Mouse (Mus musculus) stomach, embryonic 15.5 days (tissue): ENCODE data around the gene Aox3. TPM values are rescaled to one million over a fixed set of nuclear protein-coding genes. Genes with fewer than 3 reads are reported as not detected.

ENCODE experiments used
- ATAC-seq: fragments of 200-750 bp; cut with Nextera tagmentation; 2 replicates; pipeline ENCODE4 v1.8.0; 2017; ENCODE audit warnings: low read depth, moderate number of reproducible peaks, moderate TSS enrichment; ENCODE audit not compliant: insufficient read depth, low FRiP score
- H3K27ac ChIP-seq: fragments of 300-500 bp; sonication (generic); 2 replicates; pipeline ENCODE4 v1.5.1; 2015; ENCODE audit warnings: mild to moderate bottlenecking, inconsistent platforms
- H3K27me3 ChIP-seq: fragments of 300-500 bp; sonication (generic); replicated peaks from 2 replicates; pipeline ENCODE4 v1.6.1; 2015; ENCODE audit warnings: inconsistent platforms
- H3K36me3 ChIP-seq: fragments of 300-500 bp; sonication (generic); 2 replicates; pipeline ENCODE4 v1.6.1; 2015; ENCODE audit warnings: inconsistent platforms
- H3K4me1 ChIP-seq: fragments of 300-500 bp; sonication (generic); 2 replicates; pipeline ENCODE4 v1.6.1; 2015; ENCODE audit warnings: inconsistent platforms
- H3K4me2 ChIP-seq: fragments of 300-500 bp; sonication (generic); 2 replicates; pipeline ENCODE4 v1.6.1; 2015; ENCODE audit warnings: mild to moderate bottlenecking, inconsistent platforms
- H3K4me3 ChIP-seq: fragments of 300-500 bp; sonication (generic); replicated peaks from 2 replicates; pipeline ENCODE4 v1.5.1; 2015; ENCODE audit warnings: inconsistent platforms
- H3K9ac ChIP-seq: fragments of 300-500 bp; sonication (generic); 2 replicates; pipeline ENCODE4 v1.6.1; 2015; ENCODE audit warnings: inconsistent platforms
- H3K9me3 ChIP-seq: fragments of 300-500 bp; sonication (generic); 2 replicates; pipeline ENCODE4 v1.6.1; 2016; ENCODE audit warnings: inconsistent platforms
- WGBS: fragments of 180-500 bp; shearing (Covaris S2); methylation state at CpG from one replicate; pipeline ENCODE4 v1.1.7; 2015; 5-methylcytosine and 5-hydroxymethylcytosine counted together
- polyA plus RNA-seq: library from polyadenylated mRNA; unstranded; fragments of >200 nt; fragmentation: Nextera tagmentation; extraction: Ambion mirVana; gene quantifications from 2 replicates; pipeline ENCODE4 v1.2.1, GENCODE M21; 2015

The Aox3 gene
- polyA plus RNA-seq, 1 experiment from 2014 or later, result 0.85 TPM

DNA sequence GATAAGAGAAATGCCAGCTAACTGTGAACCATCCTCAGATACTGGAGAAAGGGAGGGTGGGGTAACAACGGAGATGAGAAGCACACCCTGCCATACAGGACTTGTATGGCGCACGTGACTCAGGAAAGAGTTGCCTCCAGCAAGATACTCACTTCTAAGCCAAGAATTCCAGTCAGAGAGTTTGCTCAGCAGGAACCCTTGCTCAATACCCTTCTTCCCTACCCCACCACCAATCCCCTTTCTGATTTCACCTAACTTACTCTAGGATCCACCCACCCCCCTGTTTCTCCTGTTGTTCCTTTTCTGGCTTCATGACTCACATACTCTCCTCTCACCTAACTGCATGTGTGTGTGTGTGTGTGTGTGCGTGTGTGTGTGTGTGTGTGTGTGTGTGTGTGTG lies 1.6 kb upstream of the Aox3 start:
- Histone ChIP-seq H3K4me1 (no peaks in the 10 kb centered on the region), H3K27me3 (no peaks in the 10 kb centered on the region), H3K9me3 (no peaks in the 10 kb centered on the region), H3K9ac (no peak overlapping the region), H3K4me3 (no peak overlapping the region), H3K4me2 (no peak overlapping the region), H3K27ac (no peak overlapping the region), H3K36me3 (no peaks in the 10 kb centered on the region)
- WGBS, result 83% methylated on average over 3 of the region's 4 CpGs
- ATAC-seq, result no peak

DNA sequence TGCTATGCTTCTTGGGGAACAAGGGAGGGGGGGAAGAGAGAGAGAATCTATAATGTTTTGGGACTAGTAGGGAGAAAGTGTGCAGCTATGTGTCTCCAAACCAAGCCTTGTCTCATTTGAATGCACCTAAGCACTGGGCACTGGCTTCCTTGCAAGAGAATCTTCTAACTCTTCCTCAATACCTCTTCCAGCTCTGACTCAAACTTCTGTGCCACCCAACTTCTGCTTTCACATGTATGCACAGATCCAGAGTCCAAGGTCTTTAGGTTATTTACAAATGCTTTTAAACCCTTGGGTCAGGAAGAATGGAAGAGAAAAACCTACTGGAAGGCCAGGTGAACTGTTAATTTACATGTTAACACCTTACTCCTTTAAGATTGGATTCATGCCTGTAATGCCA lies 511 bp downstream of the Aox3 start:
- H3K9me3 ChIP-seq, result no peaks in the 10 kb centered on the region
- H3K4me2 ChIP-seq, result no peak overlapping the region
- no peak overlapping the region for H3K4me3 ChIP-seq
- no peaks in the 10 kb centered on the region for H3K4me1 ChIP-seq
- ATAC-seq, result no peak
- H3K27me3 ChIP-seq, result no peaks in the 10 kb centered on the region
- no peak overlapping the region for H3K27ac ChIP-seq
- no peaks in the 10 kb centered on the region for H3K36me3 ChIP-seq
- H3K9ac ChIP-seq, result no peak overlapping the region

GRCm38 (mm10) chr1:58114021-58114560 lies 1.2 kb downstream of the Aox3 start:
- H3K4me3 ChIP-seq, result no peak overlapping the region
- H3K4me2 ChIP-seq, result no peak overlapping the region
- H3K36me3 ChIP-seq, result no peaks in the 10 kb centered on the region
- H3K9ac ChIP-seq, result no peak overlapping the region
- ATAC-seq, result no peak
- no peak overlapping the region for H3K27ac ChIP-seq
- H3K4me1 ChIP-seq, result no peaks in the 10 kb centered on the region
- no peaks in the 10 kb centered on the region for H3K9me3 ChIP-seq
- H3K27me3 ChIP-seq, result no peaks in the 10 kb centered on the region
- WGBS, result 52% methylated on average over 6 of the region's 6 CpGs

DNA sequence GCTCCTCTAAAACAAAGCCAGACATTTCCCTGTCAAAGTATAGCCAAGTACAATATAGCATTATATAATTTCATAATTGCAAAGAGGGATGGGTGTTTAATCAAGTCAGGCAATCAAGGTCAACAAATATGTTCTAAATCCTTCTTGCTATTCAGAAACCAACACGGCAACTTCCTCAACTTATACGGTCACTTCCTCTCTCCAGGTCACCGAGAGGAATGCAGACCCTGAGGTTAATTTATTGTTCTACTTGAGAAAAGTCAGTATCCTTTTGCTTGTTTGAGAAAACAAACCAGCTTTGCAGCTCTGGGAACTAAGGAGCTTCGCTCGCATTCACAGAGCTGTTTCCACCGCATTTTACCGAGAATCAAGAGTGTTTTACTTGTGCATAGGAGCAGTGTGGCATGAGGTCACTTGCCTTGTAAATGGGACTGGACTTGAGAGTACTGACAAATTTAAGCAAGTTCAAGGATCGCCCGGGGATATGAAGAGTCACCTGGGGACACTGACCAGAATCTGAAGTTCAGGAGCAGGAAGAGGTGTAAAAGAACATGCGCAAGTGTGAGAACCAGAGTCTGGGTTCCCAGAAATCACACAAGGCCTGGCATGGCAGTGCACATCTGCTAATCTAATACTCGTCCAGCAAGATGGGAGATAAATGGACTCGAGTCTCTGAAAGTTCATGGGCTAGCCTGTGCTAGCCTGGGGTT lies 1.9 kb downstream of the Aox3 start:
- Histone ChIP-seq H3K4me3 (no peak overlapping the region), H3K27ac (no peak overlapping the region), H3K9ac (no peak overlapping the region), H3K4me2 (no peak overlapping the region), H3K4me1 (no peaks in the 10 kb centered on the region), H3K36me3 (no peaks in the 10 kb centered on the region), H3K9me3 (no peaks in the 10 kb centered on the region), H3K27me3 (no peaks in the 10 kb centered on the region)
- 61% methylated on average over 12 of the region's 12 CpGs for WGBS
- ATAC-seq, result no peak

GRCm38 (mm10) chr1:58118231-58118630 lies 5.3 kb downstream of the Aox3 start:
- no peaks in the 10 kb centered on the region for H3K36me3 ChIP-seq
- H3K4me3 ChIP-seq, result no peak overlapping the region
- H3K9me3 ChIP-seq, result no peaks in the 10 kb centered on the region
- no peaks in the 10 kb centered on the region for H3K27me3 ChIP-seq
- no peak overlapping the region for H3K4me2 ChIP-seq
- H3K4me1 ChIP-seq, result no peaks in the 10 kb centered on the region
- H3K9ac ChIP-seq, result no peak overlapping the region
- no peak for ATAC-seq
- 83% methylated on average over 3 of the region's 3 CpGs for WGBS
- H3K27ac ChIP-seq, result no peak overlapping the region

DNA sequence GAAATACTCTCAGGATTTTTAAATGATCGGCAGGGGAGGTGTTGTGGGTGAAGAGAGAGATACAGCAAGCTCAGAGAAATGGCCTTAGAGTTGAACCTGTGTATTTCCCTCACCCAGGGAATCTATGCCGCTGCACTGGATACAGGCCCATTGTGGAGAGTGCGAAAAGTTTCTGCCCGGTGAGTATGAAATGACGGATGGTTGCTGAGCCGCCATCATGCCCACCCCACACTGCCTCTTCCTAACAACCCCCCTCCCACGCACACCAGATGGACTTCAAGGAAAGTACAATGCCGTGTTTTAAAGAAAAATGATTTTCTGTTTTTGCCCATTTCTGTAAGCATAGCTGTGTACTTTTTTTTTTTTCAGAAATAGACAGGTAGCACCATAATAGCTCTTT lies 12.0 kb downstream of the Aox3 start:
- Histone ChIP-seq H3K27me3 (no peaks in the 10 kb centered on the region), H3K4me3 (no peak overlapping the region), H3K9me3 (no peaks in the 10 kb centered on the region), H3K9ac (no peak overlapping the region), H3K36me3 (no peaks in the 10 kb centered on the region), H3K4me1 (no peaks in the 10 kb centered on the region), H3K27ac (no peak overlapping the region), H3K4me2 (no peak overlapping the region)
- WGBS, result 73% methylated on average over 8 of the region's 8 CpGs
- ATAC-seq, result no peak

GRCm38 (mm10) chr1:58137891-58138290 lies 25.0 kb downstream of the Aox3 start:
- ATAC-seq, result no peak
- Histone ChIP-seq H3K4me1 (no peaks in the 10 kb centered on the region), H3K9ac (no peak overlapping the region), H3K27ac (no peak overlapping the region), H3K9me3 (no peaks in the 10 kb centered on the region), H3K36me3 (no peaks in the 10 kb centered on the region), H3K4me2 (no peak overlapping the region), H3K4me3 (no peak overlapping the region), H3K27me3 (no peaks in the 10 kb centered on the region)

DNA sequence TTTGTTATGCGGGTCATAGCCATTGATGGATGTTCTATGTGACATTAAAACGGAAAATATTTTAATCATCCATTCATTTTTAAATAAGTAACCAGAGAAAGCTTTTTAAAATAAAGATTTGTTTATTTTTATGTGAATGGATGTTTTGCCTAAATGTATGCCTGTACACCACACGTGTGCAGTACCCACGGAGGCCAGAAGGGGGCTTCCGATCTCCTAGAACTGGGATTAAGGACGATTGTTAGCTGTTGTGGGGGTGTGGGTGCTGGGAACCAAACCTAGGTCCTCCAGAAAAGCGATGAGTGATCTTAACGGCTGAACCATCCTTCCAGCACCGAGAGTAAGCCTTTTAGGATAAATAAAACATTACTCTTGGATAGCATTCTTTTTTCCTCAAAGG lies 26.1 kb downstream of the Aox3 start:
- no peak for ATAC-seq
- Histone ChIP-seq H3K27ac (no peak overlapping the region), H3K4me1 (no peaks in the 10 kb centered on the region), H3K4me3 (no peak overlapping the region), H3K4me2 (no peak overlapping the region), H3K9ac (no peak overlapping the region), H3K36me3 (no peaks in the 10 kb centered on the region), H3K27me3 (no peaks in the 10 kb centered on the region), H3K9me3 (no peaks in the 10 kb centered on the region)
- WGBS, result 86% methylated on average over 9 of the region's 9 CpGs

DNA sequence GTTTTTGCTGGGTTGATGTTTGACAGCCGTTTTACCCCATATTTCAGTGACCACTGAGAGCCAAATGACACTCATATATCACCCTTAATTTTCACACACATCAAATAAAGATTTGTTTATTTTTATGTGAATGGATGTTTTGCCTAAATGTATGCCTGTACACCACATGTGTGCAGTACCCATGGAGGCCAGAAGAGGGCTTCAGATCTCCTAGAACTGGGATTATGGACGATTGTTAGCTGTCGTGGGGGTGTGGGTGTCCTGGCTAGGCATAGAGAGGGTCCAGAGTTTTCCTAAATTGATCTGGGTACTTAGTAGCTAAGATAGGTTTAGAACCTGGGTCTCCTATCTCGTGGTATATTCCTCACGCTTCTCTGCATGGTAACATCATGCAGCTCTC lies 27.7 kb downstream of the Aox3 start:
- ATAC-seq, result no peak
- Histone ChIP-seq H3K9me3 (no peaks in the 10 kb centered on the region), H3K27me3 (no peaks in the 10 kb centered on the region), H3K4me3 (no peak overlapping the region), H3K9ac (no peak overlapping the region), H3K36me3 (no peaks in the 10 kb centered on the region), H3K4me2 (no peak overlapping the region), H3K27ac (no peak overlapping the region), H3K4me1 (no peaks in the 10 kb centered on the region)
- 88% methylated on average over 5 of the region's 5 CpGs for WGBS

GRCm38 (mm10) chr1:58144384-58145069 lies 31.6 kb downstream of the Aox3 start:
- Histone ChIP-seq H3K36me3 (no peaks in the 10 kb centered on the region), H3K27ac (no peak overlapping the region), H3K4me2 (no peak overlapping the region; the same call in 1 of the 2 replicates), H3K27me3 (no peaks in the 10 kb centered on the region), H3K4me3 (no peak overlapping the region), H3K9ac (no peak overlapping the region), H3K9me3 (no peaks in the 10 kb centered on the region), H3K4me1 (no peaks in the 10 kb centered on the region)
- ATAC-seq, result no peak
- 24% methylated on average over 10 of the region's 10 CpGs for WGBS

DNA sequence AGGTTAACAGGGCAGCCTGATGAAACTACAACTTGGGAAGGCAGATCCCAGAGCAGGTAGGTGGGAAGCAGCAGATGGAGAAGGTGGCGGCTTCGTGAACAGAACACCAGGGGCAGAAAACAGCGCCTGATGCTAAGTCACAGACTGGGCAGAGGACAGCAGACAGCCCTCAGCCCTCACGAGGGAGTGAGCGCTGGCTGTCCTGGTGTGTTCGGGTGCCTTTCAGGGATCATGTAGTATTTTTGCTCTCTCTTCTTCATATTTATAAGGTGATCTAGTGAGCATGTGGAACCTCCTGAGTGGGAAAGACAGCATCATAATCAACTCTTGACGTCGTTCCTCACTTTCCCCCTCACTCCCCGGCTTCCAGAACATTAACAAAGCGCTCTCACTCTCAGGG lies 33.1 kb downstream of the Aox3 start:
- Histone ChIP-seq H3K4me3 (no peak overlapping the region), H3K27me3 (no peaks in the 10 kb centered on the region), H3K4me2 (no peak overlapping the region), H3K36me3 (no peaks in the 10 kb centered on the region), H3K9me3 (no peaks in the 10 kb centered on the region), H3K27ac (no peak overlapping the region), H3K9ac (no peak overlapping the region), H3K4me1 (no peaks in the 10 kb centered on the region)
- WGBS, result 86% methylated on average over 10 of the region's 10 CpGs
- no peak for ATAC-seq

- H3K4me2 ChIP-seq, result no peak overlapping the region
- 70% methylated on average over 6 of the region's 6 CpGs for WGBS
- H3K4me1 ChIP-seq, result no peaks in the 10 kb centered on the region
- H3K36me3 ChIP-seq, result no peaks in the 10 kb centered on the region
- no peak overlapping the region for H3K27ac ChIP-seq
- H3K9ac ChIP-seq, result no peak overlapping the region
- H3K27me3 ChIP-seq, result no peaks in the 10 kb centered on the region
- H3K9me3 ChIP-seq, result no peaks in the 10 kb centered on the region
- H3K4me3 ChIP-seq, result no peak overlapping the region
- no peak for ATAC-seq
These were observed 34.8 kb downstream of the Aox3 start for GRCm38 (mm10) chr1:58147776-58148175.
